Mouse (Mus musculus): ENCODE data around the gene Zc3h14. TPM values are rescaled to one million over a fixed set of nuclear protein-coding genes. Genes with fewer than 3 reads are reported as not detected.

Gene Zc3h14
- total RNA-seq, 2 experiments from 2014 or later = 40.9 to 44.1 TPM

GRCm38 (mm10) chr12:98737801-98738350 lies 8.9 kb upstream of the Zc3h14 start:
- DNase-seq = no peak

DNA sequence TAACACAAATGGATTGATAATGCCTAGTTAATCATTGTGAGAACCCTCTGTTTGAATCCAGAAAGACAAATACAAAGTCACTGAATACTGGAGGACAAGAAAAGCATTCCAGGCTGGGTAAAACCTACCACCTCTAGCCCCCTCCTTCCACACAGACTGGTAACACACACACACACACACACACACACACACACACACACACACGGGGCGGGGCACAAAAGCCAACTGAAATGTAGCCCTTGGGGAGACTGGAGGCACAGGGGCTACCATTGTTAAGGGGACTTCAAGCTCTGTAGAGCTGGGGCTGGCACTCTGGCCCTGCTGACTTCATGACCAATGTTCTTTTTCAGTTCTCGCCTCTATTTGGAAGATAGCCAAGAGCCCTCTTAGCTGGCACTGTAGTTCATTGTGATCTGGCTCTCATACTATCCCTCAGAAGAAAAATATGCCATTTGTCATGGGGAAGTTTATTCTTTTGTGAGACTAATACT lies 5.7 kb upstream of the Zc3h14 start:
- no peak for DNase-seq

DNA sequence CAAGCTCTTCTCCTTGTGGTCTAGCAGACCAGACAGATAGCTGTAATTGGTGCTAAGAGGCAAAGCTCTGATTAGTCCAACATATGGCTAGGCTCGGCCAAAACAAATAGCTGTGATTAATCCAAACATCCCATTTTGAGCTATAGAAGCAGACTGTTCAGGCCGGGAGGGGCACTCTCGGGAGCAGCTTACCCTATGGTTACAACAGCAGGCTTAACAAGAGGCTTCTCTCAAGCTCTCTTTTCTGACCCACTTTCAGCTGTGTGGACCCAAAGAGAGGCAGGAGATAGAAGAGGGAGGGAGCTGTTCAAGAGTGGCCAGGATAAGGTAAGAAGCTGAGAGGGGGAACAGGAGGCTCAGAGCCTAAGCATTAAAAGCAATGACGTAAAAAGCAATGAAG lies 1.1 kb upstream of the Zc3h14 start:
- no peak for DNase-seq

DNA sequence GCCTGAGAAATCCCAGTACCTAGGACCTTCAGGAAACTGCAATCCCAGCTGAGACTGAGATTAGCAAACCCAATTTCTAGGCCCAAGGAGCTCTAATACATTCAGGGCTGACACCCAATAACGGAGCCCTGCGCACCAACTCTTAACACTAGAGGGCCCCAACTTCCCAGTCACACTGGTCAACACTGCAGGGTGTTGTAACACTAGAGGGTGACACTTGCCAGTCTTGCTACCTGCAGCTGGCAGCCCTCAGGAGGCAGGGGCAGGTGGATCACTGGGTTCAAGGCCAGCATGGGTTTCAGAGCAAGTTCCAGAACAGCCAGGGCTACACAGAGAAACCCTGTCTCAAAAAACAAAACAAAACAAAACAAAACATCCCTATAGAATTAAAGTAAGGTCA lies 633 bp upstream of the Zc3h14 start:
- DNase-seq = peak; percentile 28

GRCm38 (mm10) chr12:98747380-98747753 lies 603 bp downstream of the Zc3h14 start:
- no peak for DNase-seq

DNA sequence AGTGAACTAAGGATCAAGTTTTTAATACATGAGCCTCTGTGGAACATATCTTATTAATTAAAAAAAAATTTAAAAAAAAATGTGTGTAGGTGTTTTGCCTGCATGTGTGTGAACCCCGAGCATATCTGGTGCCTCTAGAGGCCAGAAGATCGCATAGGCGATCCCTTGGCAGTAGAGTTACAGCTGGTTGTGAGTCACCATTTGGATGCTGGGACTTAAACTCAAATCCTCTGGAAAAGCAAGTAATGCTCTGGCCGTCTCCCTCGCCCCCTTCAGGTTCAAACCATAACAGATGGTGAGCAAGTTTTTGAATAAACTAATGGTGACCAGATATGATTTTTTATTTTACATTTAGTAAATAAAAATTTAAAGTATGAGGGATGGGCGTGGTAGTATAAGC lies 10.9 kb downstream of the Zc3h14 start:
- no peak for DNase-seq

DNA sequence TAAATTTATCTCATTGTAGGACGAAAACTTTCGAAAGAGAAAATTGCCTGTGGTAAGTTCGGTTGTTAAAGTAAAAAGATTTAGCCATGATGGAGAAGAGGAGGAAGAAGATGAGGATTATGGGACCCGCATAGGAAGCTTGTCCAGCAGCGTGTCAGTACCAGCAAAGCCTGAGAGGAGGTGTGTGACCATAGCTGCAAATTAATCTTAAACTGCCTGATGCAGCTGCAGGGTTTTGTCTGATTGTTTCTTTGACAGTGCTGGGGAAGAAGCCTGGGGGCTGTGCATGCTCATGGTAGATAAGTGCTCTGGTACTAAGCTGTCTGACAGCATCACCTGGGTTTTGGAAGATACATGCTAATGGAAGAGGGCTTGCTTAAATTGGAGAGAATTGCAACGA lies 12.9 kb downstream of the Zc3h14 start:
- DNase-seq = no peak

DNA sequence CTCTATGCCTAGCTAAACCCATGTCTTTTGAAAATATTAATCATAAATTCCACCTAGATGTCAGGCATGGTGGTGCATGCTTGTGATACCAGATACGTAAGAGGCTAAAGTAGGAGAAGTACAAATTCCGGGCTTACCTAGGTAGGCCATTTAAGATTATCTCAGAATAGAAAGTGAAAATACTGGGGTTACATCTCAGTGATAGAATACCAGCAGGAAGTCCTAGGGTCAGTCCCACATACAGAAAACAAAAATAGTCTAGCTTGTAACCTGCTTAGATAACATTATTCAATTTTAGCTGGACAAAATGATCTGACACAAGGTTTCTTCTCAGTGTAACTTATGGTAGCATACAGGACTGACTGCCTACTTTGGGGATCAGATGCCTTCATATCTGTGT lies 19.5 kb downstream of the Zc3h14 start:
- no peak for DNase-seq

DNA sequence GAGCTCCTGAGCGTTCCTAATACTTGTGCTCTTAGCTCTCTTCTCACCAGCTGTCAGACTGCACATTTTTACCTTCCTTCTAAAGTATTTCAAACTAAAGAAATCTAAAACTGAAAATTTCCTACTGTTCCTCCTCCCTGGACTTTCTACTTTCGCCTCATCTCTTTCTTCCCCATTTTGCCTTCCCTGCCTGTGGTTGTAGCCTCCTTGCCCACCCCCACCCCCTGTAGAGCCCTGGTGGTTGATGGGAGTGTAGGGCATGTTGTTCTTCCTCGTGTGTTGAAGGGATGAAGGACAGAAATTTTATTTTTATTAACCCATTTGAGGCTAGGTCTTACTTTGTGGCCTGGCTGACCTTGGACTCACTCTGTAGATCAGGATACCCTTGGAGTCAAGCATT lies 30.7 kb downstream of the Zc3h14 start:
- no peak for DNase-seq

GRCm38 (mm10) chr12:98779148-98779547 lies 32.4 kb downstream of the Zc3h14 start:
- DNase-seq = no peak

DNA sequence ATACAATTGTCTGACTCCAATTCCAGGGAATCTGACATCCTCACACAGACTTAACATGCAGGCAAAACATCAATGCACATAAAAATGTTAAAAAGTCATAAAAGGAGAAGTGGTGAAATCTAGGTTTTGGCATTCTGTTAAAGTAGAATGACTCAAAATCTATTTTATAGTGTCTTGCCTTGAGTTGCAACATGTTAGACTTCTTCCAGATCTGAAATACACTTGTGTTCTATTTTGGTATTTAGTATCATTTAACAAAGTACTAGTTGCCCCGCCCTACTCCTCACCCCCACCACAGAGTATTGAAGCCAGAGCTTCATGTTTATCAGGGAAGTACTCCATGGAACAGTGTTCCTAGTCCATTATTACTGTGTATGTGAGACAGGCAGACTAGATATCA lies 37.5 kb downstream of the Zc3h14 start:
- no peak for DNase-seq

GRCm38 (mm10) chr12:98795731-98796318 lies 49.1 kb downstream of the Zc3h14 start:
- no peak for DNase-seq

GRCm38 (mm10) chr12:98800334-98800733 lies 53.6 kb downstream of the Zc3h14 start:
- no peak for DNase-seq

DNA sequence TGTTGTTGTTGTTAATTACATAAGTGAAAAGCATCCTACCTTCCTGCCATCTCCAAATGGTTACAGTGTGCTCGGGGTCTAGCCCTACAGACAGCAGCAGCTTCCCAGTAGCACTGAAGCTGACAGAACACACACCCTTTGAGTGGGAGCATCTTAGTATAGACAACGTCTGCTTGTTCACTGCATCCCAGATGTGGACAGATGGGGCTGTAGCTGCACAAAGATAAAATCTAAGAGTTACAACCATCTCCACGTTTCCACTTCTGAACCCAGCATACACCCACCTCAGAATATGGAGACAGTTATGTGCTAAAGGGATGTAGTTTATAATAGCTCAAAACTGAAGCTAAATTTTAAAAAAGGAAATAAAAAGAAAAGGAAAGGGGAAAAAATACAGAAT lies 55.5 kb downstream of the Zc3h14 start:
- DNase-seq = no peak

GRCm38 (mm10) chr12:98804078-98804748 lies 57.4 kb downstream of the Zc3h14 start:
- DNase-seq = no peak

DNA sequence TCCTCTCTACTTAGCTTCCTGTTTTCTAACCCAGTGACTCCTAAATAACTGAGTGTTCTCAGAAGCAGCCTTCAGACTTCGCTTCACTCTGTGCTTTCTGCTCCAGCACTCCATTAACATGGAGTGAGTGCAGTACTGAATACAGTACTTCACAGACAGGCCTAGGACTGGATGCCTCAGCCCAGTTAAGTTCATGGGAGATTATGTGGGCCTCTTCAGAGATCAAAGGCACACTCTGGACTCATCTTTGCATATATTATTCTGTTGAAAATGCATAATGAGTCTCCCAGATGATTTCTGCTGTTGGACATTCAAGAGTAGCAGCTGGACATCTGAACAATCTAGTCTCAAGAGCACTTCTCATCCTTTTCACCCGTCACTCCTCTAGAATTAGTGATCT lies 74.0 kb downstream of the Zc3h14 start:
- no peak for DNase-seq

DNA sequence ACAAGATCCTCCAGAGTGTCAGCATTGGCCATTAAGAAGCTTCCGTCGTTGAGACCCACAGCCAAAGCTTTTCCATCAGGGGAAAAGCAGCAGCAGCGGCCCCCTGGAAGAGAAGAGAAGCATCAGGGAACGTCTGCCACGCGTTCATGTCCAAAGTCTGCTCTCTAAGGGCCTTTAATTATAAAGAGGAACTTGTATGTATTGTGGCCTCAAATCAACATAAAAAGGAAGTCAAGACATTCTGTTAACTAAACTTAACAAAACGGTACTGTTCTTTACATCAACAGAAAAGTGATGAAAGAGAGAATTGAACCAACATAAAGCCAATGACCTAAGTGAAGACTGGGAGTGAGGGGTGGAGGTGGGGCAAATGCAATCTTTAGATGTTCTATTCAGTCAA lies 84.4 kb downstream of the Zc3h14 start:
- no peak for DNase-seq

- no peak for DNase-seq
These were observed 86.3 kb downstream of the Zc3h14 start for GRCm38 (mm10) chr12:98832929-98833598.

DNA sequence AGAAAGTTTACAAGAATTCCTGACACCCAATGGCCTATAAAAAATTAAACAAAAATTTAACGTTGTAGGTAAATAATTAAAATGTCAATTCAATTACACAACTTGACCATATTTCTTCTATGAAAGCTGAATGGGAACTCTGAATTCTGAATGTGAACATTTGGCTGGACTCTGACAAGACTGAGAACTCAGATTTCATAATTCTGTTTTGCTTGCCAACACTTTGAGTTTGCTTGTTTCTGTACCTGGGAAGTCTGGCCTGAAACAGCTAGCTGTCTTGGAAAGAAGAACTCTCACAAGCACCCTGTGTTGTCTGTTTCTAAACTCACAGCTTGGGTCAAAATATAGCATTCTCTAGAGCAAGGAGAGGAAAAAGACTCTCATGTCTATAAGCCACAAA lies 87.1 kb downstream of the Zc3h14 start:
- no peak for DNase-seq

DNA sequence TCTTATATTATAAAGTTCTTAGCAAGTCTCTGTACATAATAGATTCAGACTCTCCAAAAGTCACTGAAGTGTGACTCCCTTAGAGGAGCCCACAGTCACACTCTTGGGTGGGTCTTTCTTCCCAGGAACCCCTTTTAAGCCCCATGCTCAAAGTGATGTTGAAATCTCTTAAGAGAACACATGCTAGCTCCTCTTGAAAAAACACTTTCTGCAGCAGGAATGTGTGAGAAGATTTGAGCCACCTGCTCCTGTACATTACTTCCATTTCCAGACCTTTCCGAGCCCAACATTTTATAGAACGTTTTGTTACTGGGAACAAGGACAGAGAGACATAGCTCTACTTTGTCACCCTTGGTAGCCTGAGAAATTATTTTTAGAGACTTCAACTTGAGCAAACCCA lies 88.1 kb downstream of the Zc3h14 start:
- no peak for DNase-seq

- no peak for DNase-seq
These were observed 88.7 kb downstream of the Zc3h14 start for GRCm38 (mm10) chr12:98835466-98835865.

Data from gastrocnemius, postnatal 25 days (tissue).